Mouse (Mus musculus) gastrocnemius, postnatal 14 days (tissue): ENCODE measurements around the gene Foxn3. TPM values are rescaled to one million over a fixed set of nuclear protein-coding genes. Genes with fewer than 3 reads are reported as not detected.

Source experiments
- DNase-seq: peaks from one replicate; pipeline ENCODE4 v3.0.0; 2021; ENCODE audit warnings: mixed read lengths
- intact Hi-C: fragments of 180-260 bp; cut with DNase I; formaldehyde crosslinking; loops from one replicate; pipeline ENCODE4 v1.15.1; 2025; ENCODE audit warnings: low total_unique reads
- total RNA-seq, 2 experiments: library from RNA; stranded (reverse); gene quantifications; 2 replicates each; pipeline ENCODE4 v1.2.3; 2021

Foxn3 gene
- total RNA-seq, 2 experiments from 2014 or later = 194 TPM

DNA sequence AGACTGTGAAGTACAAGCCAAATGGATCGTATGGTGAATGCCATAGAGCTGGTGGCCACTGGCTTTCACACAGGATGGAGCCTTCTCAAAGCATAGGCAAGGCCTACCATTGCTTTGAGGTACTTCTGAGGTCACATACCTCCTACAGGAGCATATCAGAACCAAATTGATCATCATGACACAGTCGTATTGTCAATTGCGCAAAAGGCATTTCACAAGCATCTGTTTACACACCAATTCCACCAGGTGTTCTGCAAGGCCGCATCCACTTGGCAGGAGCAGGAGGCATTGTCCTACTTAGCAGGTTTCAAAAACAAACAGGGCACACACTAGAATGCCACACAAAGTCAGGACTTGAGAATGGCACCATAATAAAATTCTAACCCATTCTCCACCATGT is 128.2 kb downstream of the Foxn3 start:
- no peak for DNase-seq
- intact Hi-C loops = no loop called here

DNA sequence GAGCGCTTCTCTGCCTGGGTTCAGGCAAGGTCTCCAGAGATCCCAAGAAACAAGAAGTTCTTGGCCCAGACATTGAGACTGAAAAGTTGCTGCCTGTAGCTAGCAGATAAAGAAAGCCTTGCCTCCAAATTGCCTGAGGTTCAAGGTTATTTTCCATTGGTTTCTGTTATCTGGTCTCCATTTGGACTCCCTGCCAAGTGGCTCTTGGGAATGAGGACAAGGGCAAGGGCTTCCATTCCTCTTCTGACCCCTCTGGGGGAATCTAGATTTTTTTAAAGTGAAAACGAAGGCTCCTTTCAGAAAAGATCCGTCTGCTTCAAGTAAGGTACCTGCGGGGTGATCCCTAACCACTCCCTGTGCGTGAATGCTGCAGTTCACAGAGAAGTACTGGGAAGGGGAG is 130.0 kb downstream of the Foxn3 start:
- no peak for DNase-seq

DNA sequence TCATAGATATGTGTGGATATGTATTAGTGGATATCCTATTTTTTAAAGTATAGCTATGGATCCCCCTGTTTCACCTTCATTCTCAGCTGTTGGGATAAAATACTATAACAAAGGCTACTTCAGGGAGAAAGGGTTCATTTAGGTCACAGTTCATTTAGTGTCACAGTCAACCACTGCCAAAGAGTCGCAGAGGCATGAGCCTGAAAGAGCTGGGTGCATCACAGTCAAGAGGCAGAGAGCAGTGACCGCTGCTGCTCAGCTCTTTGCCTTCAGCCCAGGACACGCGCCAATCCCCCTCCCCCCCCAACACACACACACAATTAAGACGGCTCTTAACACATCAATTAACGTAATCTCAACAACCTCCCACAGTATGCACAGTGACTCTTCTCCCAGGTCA is 131.8 kb downstream of the Foxn3 start:
- DNase-seq = no peak
- intact Hi-C loops = no loop called here

More for the DNA sequence above, 130.0 kb downstream of the Foxn3 start:
- intact Hi-C loops = no loop called here

DNA sequence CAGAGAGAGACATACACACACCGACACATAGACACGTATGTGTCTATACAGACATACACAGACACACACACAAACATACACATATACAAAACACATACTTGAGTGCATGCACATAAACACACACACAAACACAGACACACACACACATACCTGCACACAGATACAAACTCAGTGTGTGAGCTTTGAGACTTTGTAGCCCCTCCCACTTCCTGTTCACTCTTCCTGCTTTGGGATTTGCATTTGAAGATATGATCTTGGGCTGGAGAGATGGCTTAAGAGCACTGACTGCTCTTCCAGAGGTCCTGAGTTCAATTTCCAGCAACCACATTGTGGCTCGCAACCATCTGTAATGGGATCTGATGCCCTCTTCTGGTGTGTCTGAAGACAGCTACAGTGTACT is 132.4 kb downstream of the Foxn3 start:
- intact Hi-C loops = no loop called here
- no peak for DNase-seq

GRCm38 (mm10) chr12:99429101-99429500 is 134.3 kb downstream of the Foxn3 start:
- intact Hi-C loops = no loop called here
- no peak for DNase-seq

GRCm38 (mm10) chr12:99426207-99426916 is 137.0 kb downstream of the Foxn3 start:
- intact Hi-C loops = no loop called here
- DNase-seq = no peak

DNA sequence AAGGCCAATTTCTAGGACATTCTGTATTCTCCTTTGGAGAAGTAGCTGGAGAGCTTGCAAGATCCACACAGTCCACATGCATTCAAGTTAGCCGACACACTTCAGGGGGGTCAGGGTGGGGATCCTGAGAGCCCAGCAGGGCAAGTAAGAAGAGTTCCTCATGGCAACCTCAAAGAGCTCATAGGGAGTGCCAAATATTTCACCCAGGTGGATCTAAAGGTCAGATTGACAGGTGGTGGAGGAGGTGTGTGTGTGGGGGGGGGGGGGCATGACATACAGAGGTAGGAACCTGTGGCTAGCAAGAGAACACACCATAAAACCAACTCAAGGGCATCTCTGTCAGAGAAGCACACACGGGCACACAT is 144.0 kb downstream of the Foxn3 start:
- no peak for DNase-seq
- intact Hi-C loops = no loop called here

- intact Hi-C loops = no loop called here
- DNase-seq = no peak
Measured at GRCm38 (mm10) chr12:99418476-99419395, 144.6 kb downstream of the Foxn3 start.

DNA sequence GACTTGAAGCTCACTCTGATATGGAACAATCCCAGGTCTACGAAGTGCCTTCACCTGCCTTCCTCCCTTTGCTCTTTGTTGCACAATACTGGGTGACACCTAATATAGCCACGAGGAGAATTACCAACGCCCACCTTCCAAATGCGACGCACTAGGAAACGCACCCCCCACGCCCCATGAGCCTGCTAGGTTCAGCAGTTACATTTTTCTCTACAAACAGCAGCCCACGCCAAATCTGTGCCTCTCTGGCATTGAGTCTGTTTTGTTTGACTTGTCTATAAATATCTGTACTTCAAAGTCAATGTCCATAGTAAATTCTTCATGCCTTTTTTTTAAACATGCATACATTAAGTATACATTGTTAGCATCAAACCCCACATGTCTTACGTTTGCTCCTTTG is 145.5 kb downstream of the Foxn3 start:
- intact Hi-C loops = no loop called here
- DNase-seq = no peak

- intact Hi-C loops = no loop called here
Measured at GRCm38 (mm10) chr12:99415538-99415937, 147.8 kb downstream of the Foxn3 start.

GRCm38 (mm10) chr12:99412496-99412895 is 150.9 kb downstream of the Foxn3 start:
- DNase-seq = no peak
- intact Hi-C loops = no loop called here

More at GRCm38 (mm10) chr12:99415538-99415937, 147.8 kb downstream of the Foxn3 start:
- DNase-seq = no peak

- intact Hi-C loops = no loop called here
- no peak for DNase-seq
Measured at GRCm38 (mm10) chr12:99412034-99412433, 151.3 kb downstream of the Foxn3 start.

- intact Hi-C loops = no loop called here
- DNase-seq = no peak
Measured at GRCm38 (mm10) chr12:99408651-99409050, 154.7 kb downstream of the Foxn3 start.

GRCm38 (mm10) chr12:99408089-99408488 is 155.3 kb downstream of the Foxn3 start:
- no peak for DNase-seq
- intact Hi-C loops = no loop called here

GRCm38 (mm10) chr12:99407318-99407716 is 156.1 kb downstream of the Foxn3 start:
- intact Hi-C loops = no loop called here
- peak; percentile 42 for DNase-seq

GRCm38 (mm10) chr12:99406697-99407317 is 156.6 kb downstream of the Foxn3 start:
- DNase-seq = no peak
- intact Hi-C loops = no loop called here

DNA sequence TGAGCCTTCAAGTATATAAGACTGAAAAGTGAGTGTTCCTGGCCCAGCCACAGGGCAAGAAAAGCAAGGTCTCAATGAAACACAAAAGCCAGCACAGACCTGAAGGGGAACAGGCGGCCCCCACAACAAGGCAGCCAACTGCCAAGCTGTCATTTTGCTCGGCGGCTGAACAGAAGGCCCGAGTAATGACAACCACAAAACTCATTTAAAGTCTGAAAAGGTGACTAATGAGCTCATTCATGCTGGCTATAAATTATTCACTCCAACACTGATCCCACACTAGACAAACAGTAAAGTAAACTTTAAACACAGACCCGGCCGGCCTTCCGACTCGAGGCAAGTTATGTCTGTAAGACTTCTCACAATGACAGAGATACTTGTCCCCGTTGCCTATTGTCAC is 157.1 kb downstream of the Foxn3 start:
- no peak for DNase-seq
- intact Hi-C loops = no loop called here

GRCm38 (mm10) chr12:99405401-99405800 is 158.0 kb downstream of the Foxn3 start:
- no peak for DNase-seq
- intact Hi-C loops = no loop called here

- intact Hi-C loops = no loop called here
- no peak for DNase-seq
Measured at GRCm38 (mm10) chr12:99403004-99403403, 160.4 kb downstream of the Foxn3 start.

DNA sequence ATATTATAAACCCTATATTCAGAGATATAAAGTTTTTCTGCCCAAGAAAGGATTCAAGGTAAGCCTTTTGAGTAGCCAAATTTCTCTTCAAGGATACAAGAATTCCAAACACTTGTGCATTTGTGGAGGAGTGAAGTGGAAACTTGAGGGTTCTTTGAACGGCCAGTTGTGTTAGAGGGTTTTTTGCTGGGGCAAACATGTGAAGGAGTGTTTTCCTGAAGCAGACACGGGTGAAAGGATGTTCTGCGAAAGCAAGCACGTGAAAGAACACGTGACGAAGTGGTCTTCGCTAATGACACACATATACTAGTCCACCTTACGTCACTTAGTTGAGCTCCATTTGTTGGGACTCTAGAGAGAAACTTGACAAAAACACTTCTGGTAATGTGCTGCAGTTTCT is 162.5 kb downstream of the Foxn3 start:
- no peak for DNase-seq
- intact Hi-C loops = no loop called here
